Mouse (Mus musculus): ENCODE results near the gene Pithd1. TPM values are rescaled to one million over a fixed set of nuclear protein-coding genes. Genes with fewer than 3 reads are reported as not detected.

Gene Pithd1
- 21.1 and 30.6 TPM in 2 replicates for total RNA-seq (2017)

GRCm38 (mm10) chr4:135986943-135987710, at the start of gene Pithd1:
Pithd1 (minus strand) TSS chr4:135987264.
- ATAC-seq (replicated peaks; ENCODE audit: low read depth, poor library complexity, severe bottlenecking), result peak; percentile 77

GRCm38 (mm10) chr4:136035078-136035477, 48.0 kb upstream of the Pithd1 start:
- ATAC-seq (replicated peaks; ENCODE audit: low read depth, poor library complexity, severe bottlenecking), result peak; percentile 59

- no peak for ATAC-seq (replicated peaks; ENCODE audit: low read depth, poor library complexity, severe bottlenecking)
These were observed 46.2 kb upstream of the Pithd1 start for GRCm38 (mm10) chr4:136033231-136033630.

GRCm38 (mm10) chr4:136030968-136031909, 44.2 kb upstream of the Pithd1 start:
- ATAC-seq (replicated peaks; ENCODE audit: low read depth, poor library complexity, severe bottlenecking), result peak; percentile 86

- ATAC-seq (replicated peaks; ENCODE audit: low read depth, poor library complexity, severe bottlenecking), result no peak
These were observed 41.6 kb upstream of the Pithd1 start for GRCm38 (mm10) chr4:136028689-136029088.

- peak; percentile 15; the same call in 1 of the 2 replicates for ATAC-seq (replicated peaks; ENCODE audit: low read depth, poor library complexity, severe bottlenecking)
These were observed 41.1 kb upstream of the Pithd1 start for GRCm38 (mm10) chr4:136028132-136028564.

- no peak for ATAC-seq (replicated peaks; ENCODE audit: low read depth, poor library complexity, severe bottlenecking)
These were observed 40.5 kb upstream of the Pithd1 start for GRCm38 (mm10) chr4:136027416-136028131.

- no peak for ATAC-seq (replicated peaks; ENCODE audit: low read depth, poor library complexity, severe bottlenecking)
These were observed 38.3 kb upstream of the Pithd1 start for GRCm38 (mm10) chr4:136025350-136025749.

- ATAC-seq (replicated peaks; ENCODE audit: low read depth, poor library complexity, severe bottlenecking), result no peak
These were observed 35.9 kb upstream of the Pithd1 start for GRCm38 (mm10) chr4:136022924-136023323.

- peak; percentile 99 for ATAC-seq (replicated peaks; ENCODE audit: low read depth, poor library complexity, severe bottlenecking)
These were observed 34.5 kb upstream of the Pithd1 start, which contains the start of gene Eloa for GRCm38 (mm10) chr4:136021549-136022047. Eloa (minus strand) TSS chr4:136021763.

- ATAC-seq (replicated peaks; ENCODE audit: low read depth, poor library complexity, severe bottlenecking), result peak; percentile 39
These were observed 33.9 kb upstream of the Pithd1 start for GRCm38 (mm10) chr4:136020743-136021548.

- no peak for ATAC-seq (replicated peaks; ENCODE audit: low read depth, poor library complexity, severe bottlenecking)
These were observed 29.1 kb upstream of the Pithd1 start for GRCm38 (mm10) chr4:136016059-136016602.

- no peak for ATAC-seq (replicated peaks; ENCODE audit: low read depth, poor library complexity, severe bottlenecking)
These were observed 23.5 kb upstream of the Pithd1 start for GRCm38 (mm10) chr4:136010586-136010985.

- ATAC-seq (replicated peaks; ENCODE audit: low read depth, poor library complexity, severe bottlenecking), result no peak
These were observed 21.9 kb upstream of the Pithd1 start for GRCm38 (mm10) chr4:136008782-136009447.

- no peak for ATAC-seq (replicated peaks; ENCODE audit: low read depth, poor library complexity, severe bottlenecking)
These were observed 19.8 kb upstream of the Pithd1 start for GRCm38 (mm10) chr4:136006821-136007220.

- ATAC-seq (replicated peaks; ENCODE audit: low read depth, poor library complexity, severe bottlenecking), result no peak
These were observed 17.9 kb upstream of the Pithd1 start for GRCm38 (mm10) chr4:136004921-136005320.

- ATAC-seq (replicated peaks; ENCODE audit: low read depth, poor library complexity, severe bottlenecking), result no peak
These were observed 17.1 kb upstream of the Pithd1 start for GRCm38 (mm10) chr4:136004107-136004675.

GRCm38 (mm10) chr4:135995118-135995517, 8.1 kb upstream of the Pithd1 start:
- no peak for ATAC-seq (replicated peaks; ENCODE audit: low read depth, poor library complexity, severe bottlenecking)

Measured in common myeloid progenitor, adult 5-6 weeks (primary cell).